Mouse (Mus musculus) urinary bladder, postnatal 10 days (tissue): ENCODE measurements at regions not wholly inside any gene's neighbourhood (a gene's known extent, or its start where the extent isn't known, plus 50 kb on each side); places are given as distances from the start of the nearest gene placed in this dataset.

ENCODE experiments used
- DNase-seq: peaks from one replicate; pipeline ENCODE4 v3.0.0; 2022; ENCODE audit warnings: low spot score

- DNase-seq, result no peak
Observed at GRCm38 (mm10) chr1:128951436-128951835, 321.7 kb upstream of the Thsd7b start.

- no peak for DNase-seq
Observed at GRCm38 (mm10) chr1:128950512-128950911, 322.6 kb upstream of the Thsd7b start.

- DNase-seq, result no peak
Observed at GRCm38 (mm10) chr1:128914811-128915210, 322.7 kb upstream of the Cxcr4 start.

- DNase-seq, result no peak
Observed at GRCm38 (mm10) chr1:128912532-128912931, 320.4 kb upstream of the Cxcr4 start.

- no peak for DNase-seq
Observed at GRCm38 (mm10) chr1:128907566-128907965, 315.5 kb upstream of the Cxcr4 start.

GRCm38 (mm10) chr1:128898025-128898424 is 305.9 kb upstream of the Cxcr4 start:
- DNase-seq, result no peak

GRCm38 (mm10) chr1:128894546-128894945 is 302.5 kb upstream of the Cxcr4 start:
- DNase-seq, result no peak

GRCm38 (mm10) chr1:128878291-128878690 is 286.2 kb upstream of the Cxcr4 start:
- no peak for DNase-seq

GRCm38 (mm10) chr1:128875289-128875688 is 283.2 kb upstream of the Cxcr4 start:
- no peak for DNase-seq

GRCm38 (mm10) chr1:128874190-128874589 is 282.1 kb upstream of the Cxcr4 start:
- no peak for DNase-seq

GRCm38 (mm10) chr1:128868761-128869160 is 276.7 kb upstream of the Cxcr4 start:
- no peak for DNase-seq

GRCm38 (mm10) chr1:128860537-128860936 is 268.4 kb upstream of the Cxcr4 start:
- DNase-seq, result no peak

GRCm38 (mm10) chr1:128860094-128860493 is 268.0 kb upstream of the Cxcr4 start:
- no peak for DNase-seq

GRCm38 (mm10) chr1:128858661-128859060 is 266.6 kb upstream of the Cxcr4 start:
- DNase-seq, result no peak

GRCm38 (mm10) chr1:128856933-128857332 is 264.8 kb upstream of the Cxcr4 start:
- no peak for DNase-seq

- no peak for DNase-seq
Observed at GRCm38 (mm10) chr1:128854649-128855048, 262.6 kb upstream of the Cxcr4 start.

GRCm38 (mm10) chr1:128853286-128853685 is 261.2 kb upstream of the Cxcr4 start:
- no peak for DNase-seq

GRCm38 (mm10) chr1:128837361-128837760 is 245.3 kb upstream of the Cxcr4 start:
- no peak for DNase-seq

- no peak for DNase-seq
Observed at GRCm38 (mm10) chr1:128835510-128835909, 243.4 kb upstream of the Cxcr4 start.

- DNase-seq, result no peak
Observed at GRCm38 (mm10) chr1:128833096-128833715, 241.1 kb upstream of the Cxcr4 start.

GRCm38 (mm10) chr1:128832201-128832883 is 240.2 kb upstream of the Cxcr4 start:
- peak; percentile 33 for DNase-seq

GRCm38 (mm10) chr1:128830671-128831240 is 238.7 kb upstream of the Cxcr4 start:
- no peak for DNase-seq

GRCm38 (mm10) chr1:128829536-128829935 is 237.4 kb upstream of the Cxcr4 start:
- DNase-seq, result no peak

GRCm38 (mm10) chr1:128826419-128826818 is 234.3 kb upstream of the Cxcr4 start:
- no peak for DNase-seq
